Mouse (Mus musculus) CH12.LX (cell line): ENCODE measurements around the gene Vti1a. TPM values are rescaled to one million over a fixed set of nuclear protein-coding genes. Genes with fewer than 3 reads are reported as not detected.
A peak's percentile ranks its signal among the peaks of the same experiment; 100 is the strongest.

Experiments
- DNase-seq: peaks from one replicate; pipeline ENCODE4 v3.0.0-alpha.2; 2013; ENCODE audit errors: extremely low read depth
- H3K27ac ChIP-seq: 2 replicates; pipeline ENCODE4 v1.5.1; 2012; ENCODE audit warnings: low read depth, mild to moderate bottlenecking, control low read depth, moderate library complexity; ENCODE audit not compliant: insufficient read depth
- H3K27me3 ChIP-seq: replicated peaks from 2 replicates; pipeline ENCODE3; 2012; ENCODE audit warnings: inconsistent platforms
- H3K36me3 ChIP-seq, 2 experiments: replicated peaks in 1 of 2; 2 replicates each; pipeline versions ENCODE3 to v1.6.1; 2012; ENCODE audit warnings: inconsistent platforms in 1 of 2, low read length in 1 of 2, mild to moderate bottlenecking in 1 of 2, mixed read lengths in 1 of 2, moderate library complexity in 1 of 2; ENCODE audit not compliant: control insufficient read depth in 1 of 2, insufficient read depth in 1 of 2
- H3K4me1 ChIP-seq, 2 experiments: 2 replicates each; pipeline ENCODE4 v1.6.1; 2012; ENCODE audit warnings: inconsistent platforms in 1 of 2, moderate library complexity in 1 of 2; ENCODE audit not compliant: insufficient read depth in 2 of 2, control insufficient read depth in 1 of 2
- H3K4me2 ChIP-seq: 2 replicates; pipeline ENCODE4 v1.6.1; 2012; ENCODE audit warnings: low read depth, mild to moderate bottlenecking, control low read depth; ENCODE audit not compliant: poor library complexity, insufficient read depth, severe bottlenecking
- H3K4me3 ChIP-seq, 3 experiments: fragments of 150-350 bp in 1 of 3; sonication (generic) in 1 of 3; replicated peaks in 1 of 3; 2 replicates each; pipeline versions ENCODE3 to v1.5.1; 2011 to 2012; ENCODE audit warnings: low read depth in 2 of 3, low read length in 2 of 3, mild to moderate bottlenecking in 2 of 3, moderate library complexity in 2 of 3, control low read depth in 1 of 3, improper control_type of control experiment in 1 of 3, inconsistent platforms in 1 of 3, mixed read lengths in 1 of 3; ENCODE audit not compliant: poor library complexity in 1 of 3
- H3K79me2 ChIP-seq: replicated peaks from 2 replicates; pipeline ENCODE4 v1.6.1; 2012; ENCODE audit warnings: mild to moderate bottlenecking, moderate library complexity; ENCODE audit not compliant: control insufficient read depth, poor library complexity, insufficient read depth, severe bottlenecking; ENCODE audit errors: extremely low read depth
- H3K9ac ChIP-seq: 2 replicates; pipeline ENCODE4 v1.6.1; 2012; ENCODE audit warnings: low read depth, mild to moderate bottlenecking, control low read depth, moderate library complexity; ENCODE audit not compliant: insufficient read depth
- H3K9me3 ChIP-seq: replicated peaks from 2 replicates; pipeline ENCODE3; 2012; ENCODE audit warnings: low read length, inconsistent platforms, mixed read lengths
- CHD1 ChIP-seq: IDR thresholded peaks from 2 replicates; pipeline ENCODE4 v1.6.1; 2012; ENCODE audit warnings: low read depth, low read length, improper control_type of control experiment, inconsistent platforms
- CHD2 ChIP-seq: IDR thresholded peaks from 2 replicates; pipeline ENCODE4 v1.6.1; 2011; ENCODE audit warnings: low read length, improper control_type of control experiment
- CTCF ChIP-seq, 2 experiments: IDR thresholded peaks in 1 of 2; conservative IDR thresholded peaks in 1 of 2; 2 replicates each; pipeline ENCODE4 v1.5.1; 2011 to 2012; ENCODE audit warnings: low read depth in 2 of 2, low read length in 2 of 2, improper control_type of control experiment in 1 of 2, inconsistent platforms in 1 of 2, mild to moderate bottlenecking in 1 of 2, moderate library complexity in 1 of 2
- ELF1 ChIP-seq: IDR thresholded peaks from 2 replicates; pipeline ENCODE4 v1.6.1; 2014; ENCODE audit warnings: low read depth, mild to moderate bottlenecking, inconsistent platforms, low read length, improper control_type of control experiment
- ETS1 ChIP-seq: conservative IDR thresholded peaks from 2 replicates; pipeline ENCODE4 v1.6.1; 2012; ENCODE audit warnings: low read depth, mild to moderate bottlenecking, inconsistent platforms, low read length, improper control_type of control experiment, moderate library complexity
- GABPA ChIP-seq: IDR thresholded peaks from 2 replicates; pipeline ENCODE4 v1.6.1; 2012; ENCODE audit warnings: low read depth, low read length, improper control_type of control experiment, inconsistent platforms; ENCODE audit not compliant: insufficient replicate concordance
- IRF4 ChIP-seq: IDR thresholded peaks from 2 replicates; pipeline ENCODE4 v1.6.1; 2014; ENCODE audit warnings: low read depth, mild to moderate bottlenecking, inconsistent platforms, low read length, improper control_type of control experiment
- JUN ChIP-seq: IDR thresholded peaks from 2 replicates; pipeline ENCODE4 v1.6.1; 2011; ENCODE audit warnings: low read depth, mild to moderate bottlenecking, low read length, improper control_type of control experiment, moderate library complexity; ENCODE audit not compliant: insufficient read depth
- JUND ChIP-seq: conservative IDR thresholded peaks from 2 replicates; pipeline ENCODE4 v1.6.1; 2011; ENCODE audit warnings: low read depth, low read length, improper control_type of control experiment
- KAT2A ChIP-seq: IDR thresholded peaks from 2 replicates; pipeline ENCODE4 v1.6.1; 2012; ENCODE audit warnings: low read length, improper control_type of control experiment, inconsistent platforms; ENCODE audit not compliant: insufficient replicate concordance
- MAFK ChIP-seq: IDR thresholded peaks from 2 replicates; pipeline ENCODE4 v1.6.1; 2011; ENCODE audit warnings: low read length, improper control_type of control experiment; ENCODE audit not compliant: insufficient replicate concordance
- MAX ChIP-seq: IDR thresholded peaks from 2 replicates; pipeline ENCODE4 v1.6.1; 2011; ENCODE audit warnings: low read length, improper control_type of control experiment
- MEF2A ChIP-seq: IDR thresholded peaks from 2 replicates; pipeline ENCODE4 v1.6.1; 2014; ENCODE audit warnings: low read depth, mild to moderate bottlenecking, inconsistent platforms, low read length, improper control_type of control experiment, borderline replicate concordance
- MYC ChIP-seq: IDR thresholded peaks from 2 replicates; pipeline ENCODE4 v1.6.1; 2011; ENCODE audit warnings: low read depth, mild to moderate bottlenecking, improper control_type of control experiment, low read length
- NELFE ChIP-seq: IDR thresholded peaks from 2 replicates; pipeline ENCODE4 v1.6.1; 2011; ENCODE audit warnings: low read depth, low read length, improper control_type of control experiment
- NRF1 ChIP-seq: IDR thresholded peaks from 2 replicates; pipeline ENCODE4 v1.6.1; 2014; ENCODE audit warnings: low read depth, mild to moderate bottlenecking, inconsistent platforms, low read length, improper control_type of control experiment, moderate library complexity
- PAX5 ChIP-seq: IDR thresholded peaks from 2 replicates; pipeline ENCODE4 v1.6.1; 2012; ENCODE audit warnings: low read length, inconsistent platforms, mixed read lengths
- RAD21 ChIP-seq: IDR thresholded peaks from 2 replicates; pipeline ENCODE4 v1.6.1; 2011; ENCODE audit warnings: low read depth, mild to moderate bottlenecking, low read length, improper control_type of control experiment, moderate library complexity
- RCOR1 ChIP-seq: conservative IDR thresholded peaks from 2 replicates; pipeline ENCODE4 v1.6.1; 2012; ENCODE audit warnings: low read depth, mild to moderate bottlenecking, inconsistent platforms, low read length, improper control_type of control experiment
- SIN3A ChIP-seq: IDR thresholded peaks from 2 replicates; pipeline ENCODE4 v1.6.1; 2012; ENCODE audit warnings: low read length, improper control_type of control experiment, inconsistent platforms
- SMC3 ChIP-seq: IDR thresholded peaks from 2 replicates; pipeline ENCODE4 v1.6.1; 2011; ENCODE audit warnings: low read depth, low read length, improper control_type of control experiment
- TBP ChIP-seq: conservative IDR thresholded peaks from 2 replicates; pipeline ENCODE4 v1.6.1; 2011; ENCODE audit warnings: low read depth, low read length, improper control_type of control experiment
- USF1 ChIP-seq: IDR thresholded peaks from 2 replicates; pipeline ENCODE4 v1.6.1; 2014; ENCODE audit warnings: low read depth, mild to moderate bottlenecking, inconsistent platforms, low read length, improper control_type of control experiment
- USF2 ChIP-seq: conservative IDR thresholded peaks from 2 replicates; pipeline ENCODE4 v1.6.1; 2011; ENCODE audit warnings: low read depth, low read length, improper control_type of control experiment
- ZKSCAN1 ChIP-seq: IDR thresholded peaks from 2 replicates; pipeline ENCODE4 v1.6.1; 2012; ENCODE audit warnings: low read depth, inconsistent platforms, low read length, improper control_type of control experiment, borderline replicate concordance
- ZNF384 ChIP-seq: IDR thresholded peaks from 2 replicates; pipeline ENCODE4 v1.6.1; 2012; ENCODE audit warnings: low read depth, low read length, improper control_type of control experiment, inconsistent platforms
- dilution Hi-C: fragments of 300-500 bp; cut with MboI; formaldehyde crosslinking; loops from 2 replicates; pipeline ENCODE4 v1.14.3; 2020; ENCODE audit warnings: low sequenced_read_pairs; ENCODE audit not compliant: extremely low pct_unique_long_range_greater_than_20kb, extremely low pct_ligation_motif_present
- in situ Hi-C: fragments of 300-500 bp; cut with MboI; formaldehyde crosslinking; loops from 3 replicates; pipeline ENCODE4 v1.14.3; 2019; ENCODE audit warnings: low sequenced_read_pairs, low pct_ligation_motif_present, low pct_unique_long_range_greater_than_20kb, mixed read lengths
- polyA plus RNA-seq: library from polyadenylated mRNA; unstranded; fragments of >175 nt; gene quantifications from 2 replicates; pipeline ENCODE4 v1.2.1, GENCODE M21; 2012; ENCODE audit warnings: low read depth; ENCODE audit not compliant: insufficient read length
- total RNA-seq, 2 experiments: library from RNA; depleted of rRNA; stranded (reverse); fragments of 300-350 nt in 1 of 2; fragments of >200 nt in 1 of 2; gene quantifications; 2 replicates each; pipeline ENCODE4 v1.2.3; 2012 to 2014

The Vti1a gene
- total and polyA plus RNA-seq, 3 experiments: 22.3 to 27.6 (median 23.5) TPM

DNA sequence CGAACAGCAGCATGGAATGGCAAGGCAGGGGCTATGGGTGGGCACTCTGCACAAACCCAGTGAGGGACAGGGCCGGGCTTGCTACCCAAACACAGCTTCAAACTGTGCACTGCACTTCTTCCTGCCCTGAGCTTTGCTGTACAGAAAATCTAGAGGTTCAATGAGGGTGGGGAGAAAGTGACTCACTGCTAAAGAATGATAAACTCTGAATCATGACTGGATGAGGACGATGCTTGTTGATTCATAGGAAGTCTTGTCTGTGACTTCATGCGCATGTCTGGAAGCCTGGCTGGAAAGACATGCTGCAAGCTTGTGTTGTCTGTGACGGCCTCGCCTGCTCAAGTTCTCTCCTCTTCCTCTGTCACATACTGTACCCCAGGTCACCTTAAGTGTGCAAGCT is 226.4 kb downstream of the Vti1a start:
- no peaks in the 10 kb centered on the region for H3K27me3 ChIP-seq
- H3K36me3 ChIP-seq: peaks cover 4 to 29% of the 10 kb centered on the region in 2 experiments
- no peak for TF ChIP-seq ZKSCAN1
- dilution Hi-C loops: no loop called here
- H3K9ac ChIP-seq: no peak overlapping the region
- H3K4me3 ChIP-seq: no peak overlapping the region
- H3K4me1 ChIP-seq: peaks cover 6 to 62% of the 10 kb centered on the region in 2 experiments
- H3K4me2 ChIP-seq: no peak overlapping the region
- H3K79me2 ChIP-seq: no peaks in the 10 kb centered on the region
- no peak overlapping the region for H3K27ac ChIP-seq
- H3K9me3 ChIP-seq: no peaks in the 10 kb centered on the region
- no peak for DNase-seq
- in situ Hi-C loops: no loop called here

- DNase-seq: no peak
- no peak overlapping the region for H3K4me2 ChIP-seq
- in situ Hi-C loops (no loop called here), dilution Hi-C loops (no loop called here)
- no peak overlapping the region for H3K4me3 ChIP-seq
- peaks cover 6 to 55% of the 10 kb centered on the region in 2 experiments for H3K4me1 ChIP-seq
- peaks cover 4 to 31% of the 10 kb centered on the region in 2 experiments for H3K36me3 ChIP-seq
- TF ChIP-seq MAX (no peak), USF1 (no peak), NELFE (no peak), USF2 (no peak), ETS1 (no peak), PAX5 (no peak), RAD21 (no peak), MAFK (no peak), SMC3 (no peak), SIN3A (no peak)
- H3K27me3 ChIP-seq: no peaks in the 10 kb centered on the region
- H3K79me2 ChIP-seq: no peaks in the 10 kb centered on the region
- no peaks in the 10 kb centered on the region for H3K9me3 ChIP-seq
- no peak overlapping the region for H3K9ac ChIP-seq
- no peak overlapping the region for H3K27ac ChIP-seq
Observed at GRCm38 (mm10) chr19:55543188-55543587, 227.1 kb downstream of the Vti1a start.

DNA sequence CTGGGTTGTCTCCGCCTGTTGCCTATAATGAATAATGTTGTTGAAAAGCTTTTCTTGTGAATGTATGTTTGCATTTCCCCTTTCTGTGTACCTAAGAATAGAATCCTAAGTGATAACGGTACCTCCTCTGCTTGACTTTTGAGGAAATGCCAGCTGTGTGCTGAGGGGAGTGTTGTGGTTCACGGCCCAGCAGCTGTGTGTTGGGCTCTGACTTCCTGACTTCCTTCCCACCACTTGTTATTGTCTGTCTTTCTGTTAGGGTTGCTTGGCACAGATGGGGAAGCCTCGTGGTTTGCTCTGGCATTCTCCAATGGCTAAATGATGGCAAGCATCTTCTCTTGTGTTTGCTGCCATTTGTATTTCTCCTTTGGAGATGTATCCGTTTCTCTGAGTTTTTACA is 228.4 kb downstream of the Vti1a start:
- no peaks in the 10 kb centered on the region for H3K9me3 ChIP-seq
- H3K4me1 ChIP-seq: peaks cover 6 to 43% of the 10 kb centered on the region in 2 experiments
- no peaks in the 10 kb centered on the region for H3K27me3 ChIP-seq
- H3K4me2 ChIP-seq: no peak overlapping the region
- dilution Hi-C loops: no loop called here
- in situ Hi-C loops: no loop called here
- H3K9ac ChIP-seq: no peak overlapping the region
- H3K36me3 ChIP-seq: peaks cover 4 to 30% of the 10 kb centered on the region in 2 experiments
- no peaks in the 10 kb centered on the region for H3K79me2 ChIP-seq
- peak; percentile 83 for DNase-seq
- no peak overlapping the region for H3K4me3 ChIP-seq
- no peak overlapping the region for H3K27ac ChIP-seq
- TF ChIP-seq ETS1 (peak; percentile 85), KAT2A (no peak), GABPA (no peak), JUND (no peak), MYC (0 out of 2 replicates have a peak, but pooled peaks have one; percentile 29), RCOR1 (no peak), MEF2A (peak; percentile 93), CHD1 (no peak), PAX5 (no peak), ZNF384 (no peak), NELFE (no peak), JUN (no peak), RAD21 (no peak), MAX (no peak), USF1 (no peak), TBP (0 out of 2 replicates have a peak, but pooled peaks have one; percentile 14), NRF1 (no peak), ELF1 (0 out of 2 replicates have a peak, but pooled peaks have one; percentile 43), IRF4 (peak; percentile 53; the same call in 1 of the 2 replicates), CHD2 (no peak), CTCF (conservative IDR thresholded peaks at IDR 0.05 in 1 of 2, IDR thresholded peaks at IDR 0.05 in 1 of 2; ENCODE audit: low read depth in 2 of 2, low read length in 2 of 2) (no peak)
